Mouse (Mus musculus) left cerebral cortex, adult 2 months (tissue): ENCODE results near the gene 2010111I01Rik. TPM values are rescaled to one million over a fixed set of nuclear protein-coding genes. Genes with fewer than 3 reads are reported as not detected.
A peak's percentile ranks its signal among the peaks of the same experiment; 100 is the strongest.

ENCODE experiments used
- DNase-seq, 2 experiments: peaks; one replicate each; pipeline ENCODE4 v3.0.0; 2021 to 2022; ENCODE audit warnings: low spot score in 2 of 2, mixed read lengths in 1 of 2; ENCODE audit errors: extremely low spot score in 1 of 2
- H3K27ac ChIP-seq: fragments of 200-600 bp; 2 replicates; pipeline ENCODE4 v1.8.1; 2022
- H3K4me3 ChIP-seq: fragments of 200-600 bp; 2 replicates; pipeline ENCODE4 v1.8.1; 2022
- CTCF ChIP-seq: fragments of 200-600 bp; IDR thresholded peaks from 2 replicates; pipeline ENCODE4 v1.8.1; 2022; ENCODE audit warnings: antibody characterized with exemption, mild to moderate bottlenecking, moderate library complexity
- intact Hi-C: fragments of 180-260 bp; cut with DNase I; formaldehyde crosslinking; loops from one replicate; pipeline ENCODE4 v1.15.1; 2025
- total RNA-seq, 2 experiments: library from RNA; stranded (reverse); gene quantifications; 2 replicates each; pipeline ENCODE4 v1.2.3; 2021

The 2010111I01Rik gene
- total RNA-seq, 2 experiments from 2014 or later = 122 to 140 TPM

GRCm38 (mm10) chr13:62963358-62963757 is 1.3 kb upstream of the 2010111I01Rik start:
- intact Hi-C loops = no loop called here
- no peak for TF ChIP-seq CTCF
- Histone ChIP-seq H3K27ac (no peak overlapping the region), H3K4me3 (no peak overlapping the region)
- DNase-seq = no peak

- intact Hi-C loops = no loop called here
- no peak for TF ChIP-seq CTCF
- DNase-seq = no peak
- no peak overlapping the region for H3K27ac ChIP-seq
- no peak overlapping the region for H3K4me3 ChIP-seq
These were observed 3.5 kb downstream of the 2010111I01Rik start for GRCm38 (mm10) chr13:62968223-62968622.

GRCm38 (mm10) chr13:62970515-62971269 is 6.0 kb downstream of the 2010111I01Rik start:
- intact Hi-C loops = no loop called here
- Histone ChIP-seq H3K4me3 (no peak overlapping the region), H3K27ac (peak overlapping the region; percentile 13; the same call in 1 of the 2 replicates)
- no peak for TF ChIP-seq CTCF
- no peak for DNase-seq

GRCm38 (mm10) chr13:62972403-62972802 is 7.7 kb downstream of the 2010111I01Rik start:
- Histone ChIP-seq H3K4me3 (no peak overlapping the region), H3K27ac (no peak overlapping the region)
- no peak for TF ChIP-seq CTCF
- DNase-seq = no peak
- intact Hi-C loops = no loop called here

GRCm38 (mm10) chr13:62973111-62973510 is 8.4 kb downstream of the 2010111I01Rik start:
- H3K4me3 ChIP-seq = no peak overlapping the region
- no peak for DNase-seq
- intact Hi-C loops = no loop called here
- H3K27ac ChIP-seq = no peak overlapping the region
- no peak for TF ChIP-seq CTCF

- no peak for DNase-seq
- TF ChIP-seq CTCF = no peak
- no peak overlapping the region for H3K4me3 ChIP-seq
- no peak overlapping the region for H3K27ac ChIP-seq
- intact Hi-C loops = no loop called here
These were observed 13.4 kb downstream of the 2010111I01Rik start for GRCm38 (mm10) chr13:62978104-62978503.

GRCm38 (mm10) chr13:62978784-62979183 is 14.1 kb downstream of the 2010111I01Rik start:
- no peak for DNase-seq
- intact Hi-C loops = no loop called here
- Histone ChIP-seq H3K27ac (no peak overlapping the region), H3K4me3 (no peak overlapping the region)
- TF ChIP-seq CTCF = no peak

- DNase-seq = no peak
- no peak overlapping the region for H3K4me3 ChIP-seq
- intact Hi-C loops = no loop called here
- no peak for TF ChIP-seq CTCF
- H3K27ac ChIP-seq = no peak overlapping the region
These were observed 14.5 kb downstream of the 2010111I01Rik start for GRCm38 (mm10) chr13:62979215-62979614.

- no peak for DNase-seq
- intact Hi-C loops = no loop called here
- TF ChIP-seq CTCF = no peak
- Histone ChIP-seq H3K4me3 (no peak overlapping the region), H3K27ac (no peak overlapping the region)
These were observed 15.4 kb downstream of the 2010111I01Rik start for GRCm38 (mm10) chr13:62980131-62980530.

- no peak for DNase-seq
- no peak for TF ChIP-seq CTCF
- intact Hi-C loops = no loop called here
- Histone ChIP-seq H3K4me3 (no peak overlapping the region), H3K27ac (no peak overlapping the region)
These were observed 19.8 kb downstream of the 2010111I01Rik start for GRCm38 (mm10) chr13:62984485-62984884.

- no peak for TF ChIP-seq CTCF
- intact Hi-C loops = no loop called here
- DNase-seq = no peak
These were observed 25.3 kb downstream of the 2010111I01Rik start for GRCm38 (mm10) chr13:62989891-62990490.

GRCm38 (mm10) chr13:62993543-62994477 is 29.1 kb downstream of the 2010111I01Rik start:
- no peak for TF ChIP-seq CTCF
- Histone ChIP-seq H3K27ac (no peak overlapping the region), H3K4me3 (no peak overlapping the region)
- intact Hi-C loops = no loop called here
- no peak for DNase-seq

More at GRCm38 (mm10) chr13:62989891-62990490, 25.3 kb downstream of the 2010111I01Rik start:
- no peak overlapping the region for H3K4me3 ChIP-seq
- no peak overlapping the region for H3K27ac ChIP-seq
